Mouse (Mus musculus): ENCODE results near the gene Yipf7. TPM values are rescaled to one million over a fixed set of nuclear protein-coding genes. Genes with fewer than 3 reads are reported as not detected.

The Yipf7 gene
- polyA plus RNA-seq, 1 experiment from 2014 or later = not detected

GRCm38 (mm10) chr5:69489046-69489445 lies 53.4 kb downstream of the Yipf7 start:
- Histone ChIP-seq H3K27ac (replicated peaks) (no peak overlapping the region), H3K4me1 (replicated peaks) (no peaks in the 10 kb centered on the region), H3K4me3 (no peak overlapping the region), H3K4me2 (no peak overlapping the region), H3K27me3 (no peaks in the 10 kb centered on the region), H3K9me3 (no peaks in the 10 kb centered on the region), H3K36me3 (no peaks in the 10 kb centered on the region), H3K9ac (no peak overlapping the region)
- no peak for ATAC-seq (ENCODE audit: low FRiP score, low read depth)

GRCm38 (mm10) chr5:69467520-69467919 lies 74.9 kb downstream of the Yipf7 start:
- H3K4me1 ChIP-seq (replicated peaks) = no peaks in the 10 kb centered on the region
- no peak overlapping the region for H3K4me3 ChIP-seq
- 48% methylated on average over 1 of the region's 1 CpGs for whole genome bisulfite sequencing
- no peak overlapping the region for H3K4me2 ChIP-seq
- no peaks in the 10 kb centered on the region for H3K9me3 ChIP-seq
- no peaks in the 10 kb centered on the region for H3K27me3 ChIP-seq
- H3K9ac ChIP-seq = no peak overlapping the region
- H3K27ac ChIP-seq (replicated peaks) = no peak overlapping the region
- no peak for ATAC-seq (ENCODE audit: low FRiP score, low read depth)
- no peaks in the 10 kb centered on the region for H3K36me3 ChIP-seq

Other genes with a start within 250 kb of the Yipf7 start
- 23.3 and 23.4 TPM in 2 replicates for gene Kctd8, start 201.0 kb downstream of the Yipf7 start, polyA plus RNA-seq (2015; fragmentation: Nextera tagmentation; extraction: Ambion mirVana)
- gene Guf1, start 14.3 kb upstream of the Yipf7 start, polyA plus RNA-seq (2015; fragmentation: Nextera tagmentation; extraction: Ambion mirVana) = 47.9 and 50.1 TPM in 2 replicates
- 30.8 and 34.3 TPM in 2 replicates for gene Gnpda2, start 49.7 kb upstream of the Yipf7 start, polyA plus RNA-seq (2015; fragmentation: Nextera tagmentation; extraction: Ambion mirVana)